Mouse (Mus musculus): Measurements from ENCODE around the gene Plcb4. TPM values are rescaled to one million over a fixed set of nuclear protein-coding genes. Genes with fewer than 3 reads are reported as not detected.

The Plcb4 gene
- polyA plus RNA-seq, 1 experiment from 2014 or later: 7.4 TPM

- 56% methylated on average over 8 of the region's 8 CpGs for WGBS
- Histone ChIP-seq H3K9me3 (ENCODE audit: control insufficient read depth, low read length) (no peaks in the 10 kb centered on the region), H3K36me3 (ENCODE audit: control insufficient read depth, insufficient read depth, low read length) (no peaks in the 10 kb centered on the region), H3K4me1 (ENCODE audit: control insufficient read depth, insufficient read depth, low read length) (no peaks in the 10 kb centered on the region), H3K4me3 (ENCODE audit: low read length) (no peak overlapping the region), H3K4me2 (ENCODE audit: low read depth, low read length) (no peak overlapping the region), H3K9ac (ENCODE audit: low read depth, low read length) (no peak overlapping the region), H3K27me3 (replicated peaks; ENCODE audit: control insufficient read depth, insufficient read depth, low read length) (no peaks in the 10 kb centered on the region), H3K27ac (ENCODE audit: low read length) (0 out of 2 replicates have a peak overlapping the region, but pooled peaks have one; percentile 17)
- no peak for ATAC-seq
Measured at GRCm38 (mm10) chr2:135914343-135915261, 255.8 kb downstream of the Plcb4 start.

- WGBS: 64% methylated on average over 10 of the region's 10 CpGs
- no peaks in the 10 kb centered on the region for H3K9me3 ChIP-seq (ENCODE audit: control insufficient read depth, low read length)
- no peak for ATAC-seq
- no peak overlapping the region for H3K4me2 ChIP-seq (ENCODE audit: low read depth, low read length)
- H3K36me3 ChIP-seq (ENCODE audit: control insufficient read depth, insufficient read depth, low read length): no peaks in the 10 kb centered on the region
- no peaks in the 10 kb centered on the region for H3K4me1 ChIP-seq (ENCODE audit: control insufficient read depth, insufficient read depth, low read length)
- no peak overlapping the region for H3K27ac ChIP-seq (ENCODE audit: low read length)
- H3K9ac ChIP-seq (ENCODE audit: low read depth, low read length): no peak overlapping the region
- H3K4me3 ChIP-seq (ENCODE audit: low read length): no peak overlapping the region
- no peaks in the 10 kb centered on the region for H3K27me3 ChIP-seq (replicated peaks; ENCODE audit: control insufficient read depth, insufficient read depth, low read length)
Measured at GRCm38 (mm10) chr2:135915928-135916327, 257.1 kb downstream of the Plcb4 start.

GRCm38 (mm10) chr2:135917000-135917399, 258.2 kb downstream of the Plcb4 start:
- no peak for ATAC-seq
- Histone ChIP-seq H3K4me3 (ENCODE audit: low read length) (no peak overlapping the region), H3K4me2 (ENCODE audit: low read depth, low read length) (no peak overlapping the region), H3K9ac (ENCODE audit: low read depth, low read length) (no peak overlapping the region), H3K27ac (ENCODE audit: low read length) (no peak overlapping the region), H3K27me3 (replicated peaks; ENCODE audit: control insufficient read depth, insufficient read depth, low read length) (no peaks in the 10 kb centered on the region), H3K9me3 (ENCODE audit: control insufficient read depth, low read length) (no peaks in the 10 kb centered on the region), H3K4me1 (ENCODE audit: control insufficient read depth, insufficient read depth, low read length) (no peaks in the 10 kb centered on the region), H3K36me3 (ENCODE audit: control insufficient read depth, insufficient read depth, low read length) (no peaks in the 10 kb centered on the region)
- 72% methylated on average over 3 of the region's 3 CpGs for WGBS

DNA sequence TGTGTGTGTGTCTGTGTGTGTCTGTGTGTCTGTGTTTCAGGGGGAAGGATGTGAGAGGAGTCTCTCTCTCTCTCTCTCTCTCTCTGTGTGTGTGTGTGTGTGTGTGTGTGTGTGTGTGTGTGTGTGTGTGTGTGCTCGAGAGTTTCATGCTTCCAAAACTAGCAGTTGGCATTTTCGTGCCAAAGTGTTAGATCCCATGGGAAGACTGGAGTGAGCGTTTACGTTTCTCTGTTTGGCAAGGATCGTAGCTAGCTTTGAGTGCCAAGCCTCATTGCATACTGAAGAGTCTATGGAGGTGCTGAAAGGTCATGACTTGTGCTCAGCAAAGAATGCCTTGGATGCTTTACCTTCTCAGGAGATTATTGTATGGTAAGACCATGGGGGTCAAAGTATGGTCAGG, 259.3 kb downstream of the Plcb4 start:
- no peaks in the 10 kb centered on the region for H3K4me1 ChIP-seq (ENCODE audit: control insufficient read depth, insufficient read depth, low read length)
- no peak overlapping the region for H3K4me3 ChIP-seq (ENCODE audit: low read length)
- H3K9ac ChIP-seq (ENCODE audit: low read depth, low read length): no peak overlapping the region
- no peak overlapping the region for H3K4me2 ChIP-seq (ENCODE audit: low read depth, low read length)
- no peaks in the 10 kb centered on the region for H3K27me3 ChIP-seq (replicated peaks; ENCODE audit: control insufficient read depth, insufficient read depth, low read length)
- H3K36me3 ChIP-seq (ENCODE audit: control insufficient read depth, insufficient read depth, low read length): no peaks in the 10 kb centered on the region
- no peaks in the 10 kb centered on the region for H3K9me3 ChIP-seq (ENCODE audit: control insufficient read depth, low read length)
- ATAC-seq: no peak
- 66% methylated on average over 5 of the region's 5 CpGs for WGBS
- no peak overlapping the region for H3K27ac ChIP-seq (ENCODE audit: low read length)

DNA sequence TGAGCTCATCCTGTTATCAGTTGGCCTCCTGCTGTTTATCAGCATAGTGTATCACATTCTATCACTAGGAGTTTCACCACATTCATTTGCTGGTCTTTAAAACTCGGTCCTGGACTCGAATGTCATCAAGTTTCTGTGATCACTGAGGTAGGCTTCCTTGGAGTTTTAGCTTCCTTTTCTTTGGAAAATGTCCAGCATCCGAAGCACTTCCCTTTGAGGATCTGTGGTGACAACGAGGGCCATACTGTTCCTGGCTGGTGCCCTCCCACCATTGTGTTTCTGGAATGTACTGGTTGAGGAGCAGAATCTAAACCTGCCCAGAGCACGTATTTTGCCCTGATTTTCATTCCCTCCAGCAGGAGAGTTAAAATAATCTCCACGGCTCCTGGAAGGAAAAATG, 260.8 kb downstream of the Plcb4 start:
- no peak overlapping the region for H3K4me2 ChIP-seq (ENCODE audit: low read depth, low read length)
- H3K9ac ChIP-seq (ENCODE audit: low read depth, low read length): no peak overlapping the region
- no peak overlapping the region for H3K4me3 ChIP-seq (ENCODE audit: low read length)
- WGBS: 70% methylated on average over 6 of the region's 6 CpGs
- H3K27me3 ChIP-seq (replicated peaks; ENCODE audit: control insufficient read depth, insufficient read depth, low read length): no peaks in the 10 kb centered on the region
- no peak for ATAC-seq
- no peak overlapping the region for H3K27ac ChIP-seq (ENCODE audit: low read length)
- no peaks in the 10 kb centered on the region for H3K36me3 ChIP-seq (ENCODE audit: control insufficient read depth, insufficient read depth, low read length)
- H3K9me3 ChIP-seq (ENCODE audit: control insufficient read depth, low read length): no peaks in the 10 kb centered on the region
- H3K4me1 ChIP-seq (ENCODE audit: control insufficient read depth, insufficient read depth, low read length): no peaks in the 10 kb centered on the region

- WGBS: 78% methylated on average over 8 of the region's 8 CpGs
- no peak overlapping the region for H3K27ac ChIP-seq (ENCODE audit: low read length)
- no peak overlapping the region for H3K9ac ChIP-seq (ENCODE audit: low read depth, low read length)
- no peak overlapping the region for H3K4me3 ChIP-seq (ENCODE audit: low read length)
- no peaks in the 10 kb centered on the region for H3K36me3 ChIP-seq (ENCODE audit: control insufficient read depth, insufficient read depth, low read length)
- no peaks in the 10 kb centered on the region for H3K9me3 ChIP-seq (ENCODE audit: control insufficient read depth, low read length)
- 0 out of 2 replicates have a peak, but pooled peaks have one; percentile 13 for ATAC-seq
- H3K4me1 ChIP-seq (ENCODE audit: control insufficient read depth, insufficient read depth, low read length): no peaks in the 10 kb centered on the region
- no peaks in the 10 kb centered on the region for H3K27me3 ChIP-seq (replicated peaks; ENCODE audit: control insufficient read depth, insufficient read depth, low read length)
- H3K4me2 ChIP-seq (ENCODE audit: low read depth, low read length): no peak overlapping the region
Measured at GRCm38 (mm10) chr2:135926660-135927343, 268.0 kb downstream of the Plcb4 start.

GRCm38 (mm10) chr2:135929021-135929720, 270.4 kb downstream of the Plcb4 start:
- WGBS: 82% methylated on average over 9 of the region's 9 CpGs
- H3K9me3 ChIP-seq (ENCODE audit: control insufficient read depth, low read length): no peaks in the 10 kb centered on the region
- no peaks in the 10 kb centered on the region for H3K27me3 ChIP-seq (replicated peaks; ENCODE audit: control insufficient read depth, insufficient read depth, low read length)
- no peak overlapping the region for H3K4me2 ChIP-seq (ENCODE audit: low read depth, low read length)
- no peak overlapping the region for H3K4me3 ChIP-seq (ENCODE audit: low read length)
- no peaks in the 10 kb centered on the region for H3K36me3 ChIP-seq (ENCODE audit: control insufficient read depth, insufficient read depth, low read length)
- no peaks in the 10 kb centered on the region for H3K4me1 ChIP-seq (ENCODE audit: control insufficient read depth, insufficient read depth, low read length)
- H3K9ac ChIP-seq (ENCODE audit: low read depth, low read length): no peak overlapping the region
- ATAC-seq: no peak
- H3K27ac ChIP-seq (ENCODE audit: low read length): no peak overlapping the region

GRCm38 (mm10) chr2:135930696-135931095, 271.9 kb downstream of the Plcb4 start:
- ATAC-seq: no peak
- Histone ChIP-seq H3K9me3 (ENCODE audit: control insufficient read depth, low read length) (no peaks in the 10 kb centered on the region), H3K9ac (ENCODE audit: low read depth, low read length) (no peak overlapping the region), H3K27ac (ENCODE audit: low read length) (no peak overlapping the region), H3K4me3 (ENCODE audit: low read length) (no peak overlapping the region), H3K36me3 (ENCODE audit: control insufficient read depth, insufficient read depth, low read length) (no peaks in the 10 kb centered on the region), H3K4me2 (ENCODE audit: low read depth, low read length) (no peak overlapping the region), H3K4me1 (ENCODE audit: control insufficient read depth, insufficient read depth, low read length) (no peaks in the 10 kb centered on the region), H3K27me3 (replicated peaks; ENCODE audit: control insufficient read depth, insufficient read depth, low read length) (no peaks in the 10 kb centered on the region)
- 81% methylated on average over 4 of the region's 4 CpGs for WGBS

GRCm38 (mm10) chr2:135932569-135932968, 273.8 kb downstream of the Plcb4 start:
- no peaks in the 10 kb centered on the region for H3K9me3 ChIP-seq (ENCODE audit: control insufficient read depth, low read length)
- H3K27me3 ChIP-seq (replicated peaks; ENCODE audit: control insufficient read depth, insufficient read depth, low read length): no peaks in the 10 kb centered on the region
- no peaks in the 10 kb centered on the region for H3K36me3 ChIP-seq (ENCODE audit: control insufficient read depth, insufficient read depth, low read length)
- no peak overlapping the region for H3K4me3 ChIP-seq (ENCODE audit: low read length)
- 85% methylated on average over 4 of the region's 4 CpGs for WGBS
- H3K4me2 ChIP-seq (ENCODE audit: low read depth, low read length): no peak overlapping the region
- H3K9ac ChIP-seq (ENCODE audit: low read depth, low read length): no peak overlapping the region
- H3K27ac ChIP-seq (ENCODE audit: low read length): no peak overlapping the region
- ATAC-seq: no peak
- H3K4me1 ChIP-seq (ENCODE audit: control insufficient read depth, insufficient read depth, low read length): no peaks in the 10 kb centered on the region
